Mouse (Mus musculus): ENCODE measurements around the gene Cap2.

The Cap2 gene

DNA sequence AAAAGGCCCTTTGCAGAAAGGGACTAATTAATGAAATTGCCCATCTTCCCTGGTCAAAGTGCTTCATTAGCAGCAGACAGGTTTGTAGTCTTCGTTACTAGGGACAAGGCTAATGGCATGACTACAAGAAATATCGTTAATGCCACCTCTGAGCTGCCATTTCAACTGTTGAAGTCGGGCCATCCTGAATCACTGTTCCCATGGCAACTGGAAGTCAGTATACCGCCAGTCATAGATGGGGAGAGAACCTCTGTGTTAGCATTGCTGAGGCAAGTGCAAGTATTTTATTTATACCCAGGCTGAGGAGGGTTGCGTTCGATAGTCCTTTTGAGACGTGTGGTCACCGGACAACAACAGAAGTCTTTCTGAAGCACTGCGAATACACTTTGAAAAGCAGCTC, 53.1 kb downstream of the Cap2 start:
- no peak for DNase-seq (ENCODE audit: extremely low read depth, low read depth, low spot score)

DNA sequence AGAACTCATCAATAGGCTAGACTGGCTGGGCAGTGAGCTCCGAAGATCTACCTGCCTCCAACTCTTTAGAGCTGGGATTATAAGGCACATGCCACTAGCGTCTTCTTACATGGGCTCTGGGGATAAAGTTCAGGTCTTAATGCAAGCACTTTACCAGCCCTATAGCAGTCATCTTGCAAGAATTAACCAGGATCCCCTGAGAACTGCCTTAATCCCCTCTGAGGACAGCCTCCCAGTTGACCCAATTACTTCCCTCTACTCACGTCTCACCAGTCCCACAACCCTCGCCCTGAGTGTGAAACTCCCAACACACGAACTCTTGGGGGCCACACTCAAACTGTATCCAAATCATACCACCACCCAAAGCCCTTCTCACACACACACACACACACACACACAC, 64.3 kb downstream of the Cap2 start:
- DNase-seq (ENCODE audit: extremely low read depth, low read depth, low spot score): no peak

DNA sequence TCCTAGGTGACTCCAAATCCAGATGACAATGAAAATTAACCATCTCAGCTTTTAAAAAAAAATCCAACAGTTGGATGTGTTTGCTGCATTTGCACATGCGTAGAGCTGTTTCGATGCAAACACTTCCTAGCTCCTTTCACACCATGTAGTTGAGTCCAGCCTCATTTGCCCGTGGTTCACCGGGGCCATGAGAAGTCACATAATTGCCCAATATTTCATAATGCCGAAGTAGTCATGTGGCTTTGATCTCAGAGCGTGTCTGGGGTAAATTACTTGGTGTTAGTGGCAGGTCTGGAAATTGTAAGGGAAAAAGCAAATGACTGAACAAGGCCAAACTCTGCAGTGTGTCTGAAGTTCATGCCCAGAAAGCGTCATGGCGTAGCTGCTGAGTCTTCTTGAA, 67.8 kb downstream of the Cap2 start:
- DNase-seq (ENCODE audit: extremely low read depth, low read depth, low spot score): no peak

DNA sequence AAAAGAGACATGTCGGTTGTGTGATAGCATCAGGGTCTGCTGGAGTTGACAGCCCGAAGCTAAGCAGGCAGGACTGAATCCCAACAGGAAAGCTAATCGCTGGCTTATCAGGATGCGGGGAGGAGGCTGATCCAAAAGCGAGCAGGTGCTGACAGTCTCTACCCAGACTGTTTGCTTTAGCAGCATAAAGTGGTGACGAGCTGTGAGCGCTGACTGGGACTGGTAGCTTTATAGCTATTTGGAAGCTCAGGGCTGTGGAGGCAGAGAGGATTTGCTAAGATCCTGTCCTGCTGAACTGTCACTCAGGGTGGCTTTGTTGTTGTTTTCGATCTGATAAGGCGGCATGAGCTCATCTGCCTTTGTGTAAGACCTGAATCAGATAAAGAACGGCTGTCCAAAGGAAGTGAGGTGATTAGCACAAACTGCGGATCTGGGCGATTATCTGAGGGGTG, 69.5 kb downstream of the Cap2 start:
- DNase-seq (ENCODE audit: extremely low read depth, low read depth, low spot score): no peak

DNA sequence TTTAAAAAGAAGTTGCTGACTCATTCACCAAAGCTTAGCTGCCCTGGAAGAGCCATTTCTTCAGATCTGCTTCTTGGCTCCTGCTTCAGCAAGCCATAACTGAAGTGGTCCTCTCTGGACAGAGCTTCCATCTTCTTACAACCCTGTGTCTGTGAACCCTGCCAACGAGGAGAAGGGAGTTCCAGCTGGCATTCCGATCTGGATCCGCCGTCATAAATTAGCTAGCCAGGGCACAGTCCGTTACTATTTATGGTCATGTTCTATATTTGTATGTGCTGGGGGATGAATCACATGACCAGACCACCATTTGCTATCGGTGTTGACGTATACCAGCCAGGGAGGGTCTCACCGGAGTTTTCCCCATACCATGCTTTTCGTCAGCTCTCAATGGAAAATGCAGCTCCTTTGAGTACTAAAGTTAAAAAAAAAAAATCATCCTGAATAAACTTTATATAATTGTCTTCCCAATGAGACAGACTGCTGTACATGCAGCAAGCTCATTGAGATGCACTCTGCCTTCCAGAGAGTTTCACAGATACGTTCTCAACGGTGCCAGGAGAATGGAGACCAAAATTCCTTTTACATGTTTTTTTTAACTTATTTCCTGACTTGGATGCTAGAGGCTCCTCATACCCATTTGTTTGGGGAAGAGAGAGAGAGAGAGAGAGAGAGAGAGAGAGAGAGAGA, 70.5 kb downstream of the Cap2 start:
- DNase-seq (ENCODE audit: extremely low read depth, low read depth, low spot score): no peak

DNA sequence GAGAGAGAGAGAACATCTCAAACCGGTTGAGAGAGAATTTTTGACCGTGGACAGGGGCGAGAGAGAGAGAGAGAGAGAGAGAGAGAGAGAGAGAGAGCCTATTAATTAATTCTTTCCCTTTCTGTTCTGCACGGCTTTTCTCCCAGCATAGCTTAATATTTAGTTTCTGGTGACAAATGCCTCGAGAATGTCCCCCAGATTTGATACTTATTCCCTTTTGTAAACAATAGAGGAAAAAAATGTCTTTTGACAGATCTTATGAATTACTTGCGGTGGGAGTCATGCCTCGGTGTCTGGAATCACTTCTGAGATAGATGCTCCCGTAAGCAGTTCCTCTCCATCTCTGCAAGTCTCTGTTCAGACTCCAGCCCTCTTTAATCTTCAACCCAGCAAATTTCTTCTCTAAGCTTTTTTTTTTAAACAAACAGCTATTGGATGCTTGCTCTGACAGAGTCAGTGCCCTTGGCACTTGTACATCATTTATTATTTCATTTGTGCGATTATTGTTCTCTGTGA, 71.1 kb downstream of the Cap2 start:
- no peak for DNase-seq (ENCODE audit: extremely low read depth, low read depth, low spot score)

DNA sequence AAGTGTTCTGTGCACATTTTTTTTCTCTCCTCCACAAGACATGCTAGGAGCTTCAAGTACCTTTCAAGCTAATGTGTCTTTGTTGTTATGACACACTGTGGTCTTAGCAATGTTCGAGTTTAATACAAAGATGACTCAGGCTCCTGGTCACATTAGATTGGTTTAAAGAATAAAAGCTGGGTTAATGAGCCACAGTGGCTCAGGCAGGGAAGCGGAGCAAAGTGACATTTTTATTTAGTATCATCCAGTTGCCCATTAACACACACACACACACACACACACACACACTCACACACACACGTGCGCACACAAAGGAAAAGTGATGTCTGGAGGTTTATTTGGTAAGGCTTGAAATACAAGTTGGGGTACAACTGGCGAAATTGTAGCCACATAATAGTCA, 72.6 kb downstream of the Cap2 start:
- no peak for DNase-seq (ENCODE audit: extremely low read depth, low read depth, low spot score)

DNA sequence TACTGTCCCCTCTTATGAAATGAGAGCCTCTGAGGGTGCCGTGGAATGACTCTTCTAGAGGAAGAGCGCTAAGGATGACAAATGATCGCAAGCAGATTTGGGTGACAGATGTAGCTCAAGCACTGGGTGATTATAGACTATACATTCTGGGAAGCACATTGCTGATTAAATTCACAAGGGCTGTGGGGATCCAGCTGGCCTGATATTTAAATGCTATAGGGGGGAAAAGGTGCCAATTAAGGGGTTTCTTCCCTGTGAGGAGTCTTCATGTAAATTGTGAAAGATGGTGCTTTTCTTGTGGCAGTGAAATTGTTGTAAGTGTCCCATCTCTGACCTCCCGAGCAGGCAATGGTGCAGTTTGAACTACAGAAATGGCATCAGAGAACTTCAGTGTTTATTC, 73.1 kb downstream of the Cap2 start:
- no peak for DNase-seq (ENCODE audit: extremely low read depth, low read depth, low spot score)

DNA sequence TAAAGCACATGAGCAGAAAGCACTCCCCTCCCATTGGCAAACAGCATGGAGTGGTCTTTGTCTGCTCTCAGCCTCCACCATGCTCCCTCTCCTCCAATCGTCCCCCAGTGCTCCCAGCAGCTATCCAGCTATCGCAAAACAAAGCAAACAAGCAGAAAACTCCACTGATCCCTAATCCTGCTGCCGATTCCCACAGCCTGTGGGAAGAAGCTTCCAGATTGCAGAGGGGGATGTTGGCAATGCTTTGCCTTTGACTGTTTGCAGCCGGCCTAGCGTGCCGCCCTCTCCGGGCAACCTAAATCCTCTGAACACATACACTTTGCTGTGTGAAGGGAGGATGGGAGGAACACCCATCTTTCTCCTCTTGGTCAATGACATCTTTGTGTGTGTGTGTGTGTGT, 83.2 kb downstream of the Cap2 start:
- DNase-seq (ENCODE audit: extremely low read depth, low read depth, low spot score): no peak

DNA sequence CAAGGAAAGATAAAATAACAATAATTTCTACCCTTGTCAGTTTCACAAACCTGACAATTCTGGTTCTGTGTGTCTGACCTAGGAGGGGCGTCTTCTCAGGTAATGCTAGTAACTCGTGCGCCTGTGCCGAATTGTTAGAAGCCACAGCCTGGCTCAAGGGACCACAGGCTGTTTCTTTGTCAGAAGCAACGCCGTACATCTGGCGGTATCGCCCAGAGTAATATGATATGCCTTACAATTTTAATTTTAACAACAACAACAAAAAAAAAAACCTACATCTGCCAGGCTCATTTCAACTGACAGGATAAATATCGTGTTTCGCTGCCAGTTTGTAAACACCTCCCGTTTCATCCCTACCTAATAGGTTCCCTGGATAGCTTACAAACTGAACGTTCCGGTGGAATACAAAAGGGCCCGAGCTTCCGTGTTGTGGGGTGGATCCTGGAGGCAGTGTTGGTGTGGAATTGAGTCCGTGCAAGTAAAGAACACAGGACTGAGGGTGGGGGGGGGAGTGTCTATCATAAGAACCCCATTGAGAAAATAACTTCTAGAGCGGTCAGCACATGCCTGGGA, 86.2 kb downstream of the Cap2 start:
- no peak for DNase-seq (ENCODE audit: extremely low read depth, low read depth, low spot score)

DNA sequence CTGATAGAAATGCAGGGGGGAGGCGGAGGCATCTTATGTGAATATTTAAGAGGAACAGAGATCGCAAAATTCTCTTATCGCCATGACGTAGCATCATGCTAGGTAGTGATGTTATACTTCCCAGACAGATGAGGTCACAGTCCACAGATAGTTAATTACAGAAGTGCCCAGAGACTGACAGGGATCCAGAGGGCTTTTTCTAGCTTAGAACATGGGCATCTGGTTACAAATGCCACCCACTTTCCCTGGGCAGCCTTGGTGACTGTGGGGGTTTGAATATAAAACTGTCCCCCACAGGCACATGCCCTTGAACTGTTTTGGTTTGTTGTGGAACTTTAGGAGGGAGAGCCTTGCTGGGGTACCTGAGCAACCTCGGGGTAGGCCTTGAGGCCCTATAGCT, 87.0 kb downstream of the Cap2 start:
- DNase-seq (ENCODE audit: extremely low read depth, low read depth, low spot score): no peak

DNA sequence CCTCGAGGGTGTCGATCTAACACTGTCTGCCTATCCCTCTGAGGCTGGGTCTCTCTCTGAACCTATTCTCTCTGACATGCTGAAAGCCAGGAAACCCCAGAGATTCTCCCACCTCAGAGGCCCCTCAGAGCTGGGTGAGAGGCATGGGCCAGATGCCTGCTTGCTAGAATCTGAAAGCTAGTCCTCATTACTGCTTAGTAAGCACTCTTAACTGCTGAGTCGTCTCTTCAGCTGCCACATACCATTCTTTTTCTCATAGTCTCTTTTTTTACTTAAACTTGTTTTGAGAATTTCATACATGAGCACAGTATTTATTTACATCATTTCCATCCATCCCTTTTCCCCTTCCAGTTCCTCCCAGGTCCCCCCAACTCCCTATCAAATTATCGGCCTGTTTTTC, 89.2 kb downstream of the Cap2 start:
- no peak for DNase-seq (ENCODE audit: extremely low read depth, low read depth, low spot score)

DNA sequence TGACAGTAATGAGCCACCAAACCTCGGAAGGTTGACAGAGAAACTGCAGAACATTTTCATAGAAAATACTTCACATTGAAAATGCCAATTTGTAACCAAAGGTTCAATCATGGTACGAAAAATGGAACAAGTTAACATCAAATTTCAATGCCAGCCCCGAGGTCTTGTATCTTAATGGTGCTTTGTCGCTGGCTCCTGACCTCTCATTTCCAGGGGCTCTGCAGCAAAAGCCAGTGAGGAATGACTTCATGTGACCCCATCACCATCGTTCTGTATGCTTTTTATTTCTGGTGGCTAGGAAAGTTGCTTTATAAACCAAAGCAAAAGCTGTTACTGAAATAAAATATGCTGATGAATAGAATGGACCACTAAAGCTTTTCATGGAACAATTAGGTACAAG, 99.0 kb downstream of the Cap2 start:
- DNase-seq (ENCODE audit: extremely low read depth, low read depth, low spot score): no peak

DNA sequence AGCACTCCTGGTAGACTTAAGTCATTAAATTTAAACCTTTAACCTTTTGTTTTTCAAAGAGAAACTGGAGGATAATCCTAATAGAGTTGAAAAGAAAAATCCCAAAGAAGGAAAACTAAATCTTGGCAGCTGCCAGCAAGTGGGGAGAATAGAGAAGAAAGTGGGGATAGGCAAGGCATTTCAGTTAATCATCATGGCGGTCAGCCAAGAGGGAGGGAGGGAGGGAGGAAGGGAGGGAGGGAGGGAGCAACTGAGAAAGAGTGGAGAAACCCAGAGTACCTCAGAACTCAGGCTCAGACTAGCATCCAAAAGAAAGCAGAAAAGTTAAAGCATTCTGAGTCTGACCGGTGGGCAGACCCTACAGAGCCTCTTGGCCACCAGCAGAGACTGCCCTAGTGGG, 99.7 kb downstream of the Cap2 start:
- DNase-seq (ENCODE audit: extremely low read depth, low read depth, low spot score): no peak

DNA sequence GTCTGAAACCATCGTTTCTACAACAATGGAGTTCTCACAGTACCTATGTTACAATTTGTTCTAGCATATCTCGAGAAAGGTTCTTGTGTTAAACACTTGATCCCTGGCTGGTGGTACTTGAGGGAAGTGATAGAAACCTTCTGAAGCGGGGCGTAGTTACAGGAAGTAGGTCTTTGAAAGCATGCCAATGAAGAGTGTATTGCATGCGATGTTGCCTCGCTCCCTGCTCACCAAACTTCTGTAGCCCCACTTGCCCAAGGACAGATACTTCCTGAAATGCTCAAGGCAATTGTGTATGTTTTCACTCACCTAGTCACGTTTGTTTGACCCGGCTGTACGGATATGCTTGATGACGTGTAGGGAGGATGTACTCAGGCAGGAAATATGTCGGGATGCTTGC, 101.0 kb downstream of the Cap2 start:
- DNase-seq (ENCODE audit: extremely low read depth, low read depth, low spot score): no peak

DNA sequence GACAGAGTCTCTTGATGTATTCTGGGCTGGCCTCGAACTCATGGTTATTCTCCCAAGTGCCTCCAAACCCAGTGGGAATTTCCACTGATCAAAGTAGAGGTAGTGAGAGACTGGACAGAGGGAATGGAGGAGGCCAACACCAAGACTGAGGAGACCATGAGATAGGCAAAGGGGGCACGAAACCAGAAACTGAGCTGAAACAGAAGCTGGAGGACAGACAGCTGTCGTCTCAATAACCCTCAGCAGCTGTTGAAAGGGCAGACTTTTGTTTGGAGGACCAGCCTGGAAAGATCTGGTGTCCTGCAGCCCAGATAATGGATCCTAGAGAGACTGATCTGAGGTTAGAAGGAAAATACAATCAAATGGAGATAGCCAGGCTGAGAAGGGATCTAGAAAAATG, 109.4 kb downstream of the Cap2 start:
- no peak for DNase-seq (ENCODE audit: extremely low read depth, low read depth, low spot score)

DNA sequence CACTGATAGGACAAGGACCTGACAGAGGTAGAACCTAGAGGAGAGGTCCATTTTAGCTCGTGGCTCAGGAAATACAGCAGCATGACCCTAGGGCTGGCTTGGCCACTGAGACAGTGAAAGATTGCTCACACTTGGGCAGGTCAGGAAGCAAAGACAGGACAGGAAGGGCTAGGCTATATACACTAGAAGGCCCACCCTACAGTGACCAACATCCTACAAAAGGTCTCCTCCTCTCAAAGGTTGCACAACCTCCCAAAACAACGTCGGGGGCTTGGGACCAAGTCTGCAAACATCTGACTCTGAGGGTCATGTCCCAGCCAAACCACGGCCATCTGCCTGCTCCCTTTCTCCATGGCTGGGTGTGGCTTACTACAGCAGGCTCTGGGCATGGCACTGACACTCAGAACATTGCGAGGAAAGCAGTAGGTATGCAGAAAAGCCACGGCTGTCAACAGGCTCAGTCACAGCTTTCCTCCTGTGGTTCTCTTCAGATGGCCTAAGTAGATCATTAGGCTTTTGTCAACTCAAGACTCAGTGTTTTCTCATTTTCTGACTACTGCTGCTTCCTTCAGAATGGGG, 112.1 kb downstream of the Cap2 start:
- no peak for DNase-seq (ENCODE audit: extremely low read depth, low read depth, low spot score)

DNA sequence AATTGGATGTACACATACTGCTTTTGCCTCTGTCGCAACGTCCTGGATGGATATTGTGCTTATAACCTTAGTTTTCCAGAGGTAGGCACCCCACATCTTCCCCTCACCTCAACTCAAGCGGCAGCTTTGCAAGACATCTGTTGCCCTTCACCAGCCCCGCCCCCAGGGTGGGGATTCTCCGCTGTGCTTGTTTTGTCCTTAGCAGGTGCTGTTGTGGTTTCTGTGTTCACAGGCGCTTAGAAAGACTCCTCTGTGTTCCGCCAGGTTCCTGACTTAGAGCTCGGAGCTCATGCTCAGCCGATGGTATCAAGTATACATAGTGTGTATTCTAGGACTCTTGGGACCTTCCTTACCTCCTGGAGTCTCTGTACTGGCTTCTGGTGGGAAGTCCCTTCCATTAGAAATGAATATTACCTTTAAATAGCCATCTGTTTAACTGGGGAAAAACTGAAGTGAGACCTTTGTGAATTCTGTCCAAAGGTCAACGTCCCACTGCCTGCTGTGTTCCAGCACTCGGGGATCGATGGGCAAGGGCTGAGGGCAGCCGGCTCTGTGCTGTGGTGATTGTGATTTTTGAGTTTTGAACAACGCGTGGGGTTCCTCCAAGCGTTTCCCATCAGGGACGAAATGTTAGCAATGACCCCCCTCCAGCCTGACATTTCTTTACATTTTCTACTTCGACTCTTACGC, 115.2 kb downstream of the Cap2 start:
- DNase-seq (ENCODE audit: extremely low read depth, low read depth, low spot score): no peak

DNA sequence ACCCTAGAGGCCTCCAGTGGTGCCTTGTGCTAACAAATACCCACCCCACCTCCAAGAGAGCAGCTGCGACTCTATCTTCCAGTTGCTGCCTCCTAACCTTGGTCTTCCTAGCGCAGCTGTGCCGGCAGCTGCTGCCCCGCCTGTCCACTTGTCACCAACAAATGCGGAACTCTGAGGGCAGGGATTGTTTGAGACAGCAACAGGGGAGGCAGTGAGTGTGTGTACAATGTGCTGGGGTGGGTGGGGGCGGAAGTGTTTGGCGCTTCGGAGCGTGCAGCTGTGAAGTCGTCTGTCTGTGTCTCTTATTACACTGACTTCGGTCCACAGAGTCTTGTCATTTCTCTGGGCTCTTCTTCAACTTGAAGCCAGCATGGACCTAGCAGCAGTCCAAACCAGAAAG, 118.0 kb downstream of the Cap2 start:
- no peak for DNase-seq (ENCODE audit: extremely low read depth, low read depth, low spot score)

DNA sequence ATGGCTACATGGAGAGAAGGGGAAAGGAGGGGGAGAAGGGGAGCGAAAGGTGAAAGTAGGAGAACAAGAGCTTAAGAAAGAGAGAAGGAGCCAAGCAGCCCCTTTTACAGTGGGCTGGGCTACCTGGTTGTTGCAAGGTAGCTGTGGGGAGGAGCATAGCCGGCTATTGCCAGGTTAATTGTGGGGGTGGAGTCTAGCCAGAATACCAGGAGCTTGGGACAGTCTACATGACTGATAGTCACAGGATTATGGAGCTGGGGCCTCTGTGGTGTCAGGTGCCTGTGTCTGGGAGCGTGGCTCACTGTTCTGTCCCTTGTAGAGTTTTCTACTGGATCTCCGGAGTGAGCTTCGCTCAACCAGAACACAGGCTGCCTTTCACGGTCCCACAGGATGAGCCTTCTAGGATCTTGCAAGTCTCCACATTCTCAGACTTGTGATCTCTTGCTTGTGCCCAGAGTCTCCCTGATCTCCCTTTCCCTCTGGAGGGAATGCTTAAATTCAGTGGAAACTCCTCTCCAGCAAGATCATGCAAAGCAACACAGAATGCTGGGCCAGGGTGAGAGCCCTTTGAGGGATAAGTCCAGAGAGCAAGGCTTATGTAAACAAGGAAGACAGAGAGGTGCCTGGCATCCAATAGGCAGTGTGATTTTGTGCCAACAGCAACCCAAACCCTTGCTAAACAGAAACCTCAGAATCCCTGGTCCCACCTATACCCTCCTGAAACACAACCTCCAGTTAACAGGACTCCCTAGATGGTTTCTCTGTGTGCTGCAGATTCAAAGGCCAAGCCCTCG, 119.5 kb downstream of the Cap2 start:
- no peak for DNase-seq (ENCODE audit: extremely low read depth, low read depth, low spot score)

DNA sequence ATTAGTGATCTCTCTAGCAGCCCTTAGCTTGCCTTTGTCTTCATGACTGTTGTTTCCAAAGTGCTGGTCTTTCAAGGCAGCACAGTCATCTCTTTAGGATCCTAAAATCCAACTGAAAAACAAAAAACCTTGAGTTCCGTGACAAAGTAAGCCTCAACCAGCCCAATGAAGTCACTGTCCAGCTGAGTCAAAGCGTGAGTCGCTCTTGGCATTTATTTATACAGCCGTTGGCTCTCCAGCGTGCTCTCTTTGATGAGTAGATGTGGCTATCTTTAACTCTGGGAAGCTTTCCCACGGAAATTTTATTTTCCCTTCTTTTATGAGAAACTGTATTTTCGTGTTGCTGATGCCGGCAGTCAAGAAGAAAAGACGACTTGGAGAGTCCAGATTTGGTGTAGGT, 125.0 kb downstream of the Cap2 start:
- DNase-seq (ENCODE audit: extremely low read depth, low read depth, low spot score): no peak

All from fat pad, adult 2 months (tissue).